In the genomic region with DNA sequence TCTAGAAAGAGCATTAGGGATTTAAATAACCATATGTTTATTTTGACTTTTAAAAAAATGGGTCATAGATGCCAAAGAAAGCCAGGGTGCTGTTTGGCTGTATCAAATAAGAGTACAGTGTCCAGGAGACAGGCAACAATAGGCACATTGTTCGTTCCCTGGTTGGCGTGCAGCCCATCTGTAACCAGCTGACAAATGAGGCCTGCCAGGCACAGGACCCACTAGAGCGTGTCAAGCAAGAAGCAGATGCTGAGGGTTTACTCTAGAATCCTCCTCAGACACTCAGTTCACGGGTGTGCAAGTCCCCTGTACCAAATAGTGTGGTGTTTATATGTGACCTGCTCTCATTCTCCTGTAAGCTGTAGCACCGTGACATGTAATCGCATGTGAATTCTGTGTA, we compare ENCODE assay signal across 8 mouse cellular contexts.
DNase-seq lines count a peak whose midpoint lies in the region; ATAC-seq and TF ChIP-seq lines count a peak whose summit lies in the region.
"Had no signal": no experiment of that assay in that cellular context is flagged by ENCODE, and none has a peak within 500 bp of the region (broad histone marks: within the 10 kb centered on the region; RNA-seq: fewer than 3 reads in every experiment).

No protein-coding gene starts in this region.

- no peak overlapping the region for H3K9ac ChIP-seq in CH12.LX (ENCODE audit: insufficient read depth, low read depth)
- H3K9ac ChIP-seq in forebrain, embryonic 13.5 days = no peak overlapping the region
- no peak overlapping the region for H3K9ac ChIP-seq in lung, postnatal 0 days (replicated peaks; ENCODE audit: low read depth)

- peak; percentile 49 for TF ChIP-seq EP300 in CH12.LX (IDR thresholded peaks at IDR 0.05; ENCODE audit: low read length)
- TF ChIP-seq EP300 in lung, postnatal 0 days (IDR thresholded peaks at IDR 0.05) = peak; percentile 15; the same call in 1 of the 2 replicates

- no peaks in the 10 kb centered on the region for H3K79me2 ChIP-seq in CH12.LX (replicated peaks; ENCODE audit: control insufficient read depth, extremely low read depth, insufficient read depth, poor library complexity, severe bottlenecking)

- DNase-seq in CH12.LX (ENCODE audit: extremely low read depth) = peak; percentile 54
- peak; percentile 16 for DNase-seq in brain, embryonic 18.5 days (ENCODE audit: low read depth, low spot score)
- DNase-seq in kidney, postnatal 36 days = peak; percentile 24 to 62
- peak; percentile 61 for DNase-seq in lung, postnatal 0 days (ENCODE audit: low spot score)
- DNase-seq in retina, embryonic 14.5 days (ENCODE audit: low spot score) = peak; percentile 84
- DNase-seq in T-cell, adult 2 months (ENCODE audit: low spot score) = no peak

- in situ Hi-C loops in CH12.LX (cut with MboI; ENCODE audit: low pct_ligation_motif_present, low pct_unique_long_range_greater_than_20kb, low sequenced_read_pairs) = no loop called here

- no peak overlapping the region for H3K4me2 ChIP-seq in CH12.LX (ENCODE audit: insufficient read depth, low read depth, poor library complexity, severe bottlenecking)
- no peak overlapping the region for H3K4me2 ChIP-seq in forebrain, embryonic 13.5 days
- H3K4me2 ChIP-seq in lung, postnatal 0 days (replicated peaks; ENCODE audit: low read depth, low read length) = no peak overlapping the region

- no peaks in the 10 kb centered on the region for H3K27me3 ChIP-seq in CH12.LX (replicated peaks)
- H3K27me3 ChIP-seq in forebrain, embryonic 13.5 days = no peaks in the 10 kb centered on the region
- no peaks in the 10 kb centered on the region for H3K27me3 ChIP-seq in lung, postnatal 0 days (replicated peaks; ENCODE audit: insufficient read depth, low read length)

- peak; percentile 91 for ATAC-seq in forebrain, embryonic 13.5 days
- ATAC-seq in lung, postnatal 0 days = peak; percentile 48; the same call in 1 of the 2 replicates

- H3K4me3 ChIP-seq in CH12.LX (replicated peaks in 1 of 3; ENCODE audit: low read depth in 2 of 3, low read length in 2 of 3, poor library complexity in 1 of 3) = no peak overlapping the region
- H3K4me3 ChIP-seq in forebrain, embryonic 13.5 days = no peak overlapping the region
- H3K4me3 ChIP-seq in lung, postnatal 0 days (ENCODE audit: low read depth, low read length) = no peak overlapping the region
- H3K4me3 ChIP-seq: megakaryocyte, embryonic 14.5 days had no signal

- peaks cover 2% of the 10 kb centered on the region for H3K9me3 ChIP-seq in CH12.LX (replicated peaks; ENCODE audit: low read length)
- no peaks in the 10 kb centered on the region for H3K9me3 ChIP-seq in forebrain, embryonic 13.5 days (replicated peaks)
- H3K9me3 ChIP-seq in lung, postnatal 0 days (ENCODE audit: low read length) = no peaks in the 10 kb centered on the region

- H3K27ac ChIP-seq in CH12.LX (ENCODE audit: insufficient read depth, low read depth) = no peak overlapping the region
- no peak overlapping the region for H3K27ac ChIP-seq in forebrain, embryonic 13.5 days
- no peak overlapping the region for H3K27ac ChIP-seq in lung, postnatal 0 days (ENCODE audit: low read length)

- TF ChIP-seq CTCF in CH12.LX (conservative IDR thresholded peaks at IDR 0.05 in 1 of 2, IDR thresholded peaks at IDR 0.05 in 1 of 2; ENCODE audit: low read depth in 2 of 2, low read length in 2 of 2) = no peak
- TF ChIP-seq CTCF in lung, postnatal 0 days (IDR thresholded peaks at IDR 0.05) = no peak

- TF ChIP-seq POLR2A in CH12.LX (IDR thresholded peaks at IDR 0.05; ENCODE audit: low read depth, low read length) = no peak

- no peaks in the 10 kb centered on the region for H3K36me3 ChIP-seq in CH12.LX (replicated peaks in 1 of 2; ENCODE audit: control insufficient read depth in 1 of 2, insufficient read depth in 1 of 2, low read length in 1 of 2)
- no peaks in the 10 kb centered on the region for H3K36me3 ChIP-seq in forebrain, embryonic 13.5 days (ENCODE audit: poor library complexity, severe bottlenecking)
- no peaks in the 10 kb centered on the region for H3K36me3 ChIP-seq in lung, postnatal 0 days (ENCODE audit: insufficient read depth, low read length)

- no peak for TF ChIP-seq RAD21 in CH12.LX (IDR thresholded peaks at IDR 0.05; ENCODE audit: low read depth, low read length)

- WGBS in forebrain, embryonic 13.5 days = 35% methylated on average over 6 of the region's 6 CpGs
- WGBS in lung, postnatal 0 days = 39% methylated on average over 6 of the region's 6 CpGs

- dilution Hi-C loops in CH12.LX (cut with MboI; ENCODE audit: extremely low pct_ligation_motif_present, extremely low pct_unique_long_range_greater_than_20kb, low sequenced_read_pairs) = no loop called here

- peaks cover 26 to 44% of the 10 kb centered on the region in 2 experiments for H3K4me1 ChIP-seq in CH12.LX (ENCODE audit: control insufficient read depth in 1 of 2, insufficient read depth in 2 of 2)
- peaks cover 15% of the 10 kb centered on the region for H3K4me1 ChIP-seq in forebrain, embryonic 13.5 days
- peaks cover 9% of the 10 kb centered on the region; the same call in 1 of the 2 replicates for H3K4me1 ChIP-seq in lung, postnatal 0 days (ENCODE audit: insufficient read depth, low read depth, low read length)

TF ChIP-seq in CH12.LX, 34 proteins besides CTCF, POLR2A, EP300 and RAD21:
- TF ChIP-seq UBTF (IDR thresholded peaks at IDR 0.05; ENCODE audit: low read depth, low read length) (no peak), POLR2AphosphoS2 (IDR thresholded peaks at IDR 0.05; ENCODE audit: low read depth, low read length) (no peak), ZC3H11A (IDR thresholded peaks at IDR 0.05; ENCODE audit: low read depth, low read length) (no peak), ZKSCAN1 (IDR thresholded peaks at IDR 0.05; ENCODE audit: borderline replicate concordance, low read depth, low read length) (no peak), MYC (IDR thresholded peaks at IDR 0.05; ENCODE audit: low read depth, low read length) (no peak), E2F4 (IDR thresholded peaks at IDR 0.05; ENCODE audit: insufficient replicate concordance, low read depth, low read length) (no peak), ETS1 (conservative IDR thresholded peaks at IDR 0.05; ENCODE audit: low read depth, low read length) (peak; percentile 31; the same call in 1 of the 2 replicates), TCF12 (IDR thresholded peaks at IDR 0.05; ENCODE audit: low read depth, low read length) (peak; percentile 32; the same call in 1 of the 2 replicates), BHLHE40 (IDR thresholded peaks at IDR 0.05; ENCODE audit: low read depth, low read length) (peak; percentile 80), MXI1 (IDR thresholded peaks at IDR 0.05; ENCODE audit: low read depth, low read length) (no peak), KAT2A (IDR thresholded peaks at IDR 0.05; ENCODE audit: insufficient replicate concordance, low read length) (no peak), MAX (IDR thresholded peaks at IDR 0.05; ENCODE audit: low read length) (no peak), SMC3 (IDR thresholded peaks at IDR 0.05; ENCODE audit: low read depth, low read length) (no peak), ELF1 (IDR thresholded peaks at IDR 0.05; ENCODE audit: low read depth, low read length) (no peak), SIN3A (IDR thresholded peaks at IDR 0.05; ENCODE audit: low read length) (0 out of 2 replicates have a peak, but pooled peaks have one; percentile 31), MAZ (IDR thresholded peaks at IDR 0.05; ENCODE audit: low read depth, low read length) (no peak)
